Mouse (Mus musculus) hindbrain, embryonic 12.5 days (tissue): ENCODE measurements at regions not wholly inside any gene's neighbourhood (a gene's known extent, or its start where the extent isn't known, plus 50 kb on each side); places are given as distances from the start of the nearest gene placed in this dataset.

Experiments
- ATAC-seq: fragments of 200-750 bp; cut with Nextera tagmentation; 2 replicates; pipeline ENCODE4 v1.8.0; 2017; ENCODE audit warnings: moderate TSS enrichment; ENCODE audit not compliant: low FRiP score
- H3K27ac ChIP-seq: fragments of 300-500 bp; sonication (generic); 2 replicates; pipeline ENCODE4 v1.5.1; 2016; ENCODE audit warnings: mild to moderate bottlenecking
- H3K27me3 ChIP-seq: fragments of 300-500 bp; sonication (generic); 2 replicates; pipeline ENCODE4 v1.6.1; 2016; ENCODE audit warnings: mild to moderate bottlenecking
- H3K36me3 ChIP-seq: fragments of 300-500 bp; sonication (generic); 2 replicates; pipeline ENCODE4 v1.6.1; 2016; ENCODE audit warnings: mild to moderate bottlenecking
- H3K4me1 ChIP-seq: fragments of 300-500 bp; sonication (generic); 2 replicates; pipeline ENCODE4 v1.6.1; 2016
- H3K4me2 ChIP-seq: fragments of 300-500 bp; sonication (generic); replicated peaks from 2 replicates; pipeline ENCODE4 v1.6.1; 2016; ENCODE audit warnings: mild to moderate bottlenecking
- H3K4me3 ChIP-seq: fragments of 300-500 bp; sonication (generic); 2 replicates; pipeline ENCODE4 v1.5.1; 2016; ENCODE audit warnings: mild to moderate bottlenecking
- H3K9ac ChIP-seq: fragments of 300-500 bp; sonication (generic); 2 replicates; pipeline ENCODE4 v1.6.1; 2016; ENCODE audit warnings: mild to moderate bottlenecking, moderate library complexity
- H3K9me3 ChIP-seq: fragments of 300-500 bp; sonication (generic); replicated peaks from 2 replicates; pipeline ENCODE4 v1.6.1; 2016; ENCODE audit warnings: mild to moderate bottlenecking
- WGBS: fragments of 180-500 bp; shearing (Covaris S2); methylation state at CpG from one replicate; pipeline ENCODE4 v1.1.7; 2016; 5-methylcytosine and 5-hydroxymethylcytosine counted together

- H3K27me3 ChIP-seq = no peaks in the 10 kb centered on the region
- peaks cover 8% of the 10 kb centered on the region; the same call in 1 of the 2 replicates for H3K4me1 ChIP-seq
- WGBS = 79% methylated on average over 21 of the region's 21 CpGs
- no peaks in the 10 kb centered on the region for H3K36me3 ChIP-seq
- H3K9me3 ChIP-seq = no peaks in the 10 kb centered on the region
- H3K4me2 ChIP-seq = no peak overlapping the region
- no peak overlapping the region for H3K9ac ChIP-seq
- no peak overlapping the region for H3K4me3 ChIP-seq
- no peak for ATAC-seq
- H3K27ac ChIP-seq = no peak overlapping the region
Observed at GRCm38 (mm10) chr10:120635818-120636543, 159.7 kb upstream of the Hmga2 start.

DNA sequence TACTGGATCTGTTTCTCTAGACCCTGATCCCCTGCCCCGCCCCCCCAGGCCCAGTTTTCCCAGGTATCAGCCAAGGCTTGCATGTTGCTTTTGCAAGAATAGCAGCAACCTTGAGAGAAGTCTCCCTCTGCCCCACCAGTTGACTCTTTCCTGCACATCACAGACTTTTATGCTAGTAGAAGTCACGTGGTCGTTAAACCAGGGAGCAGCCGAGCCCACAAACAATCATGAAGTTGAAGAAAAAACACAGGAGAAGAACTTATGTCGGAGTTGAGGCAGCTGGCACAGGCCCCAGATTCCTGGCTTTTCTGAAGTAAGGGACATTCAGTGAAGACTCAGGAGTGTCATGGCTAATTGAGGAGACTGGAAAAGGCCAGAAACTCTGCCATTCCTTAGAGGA is 158.9 kb upstream of the Hmga2 start:
- peaks cover 8% of the 10 kb centered on the region; the same call in 1 of the 2 replicates for H3K4me1 ChIP-seq
- H3K4me3 ChIP-seq = no peak overlapping the region
- no peaks in the 10 kb centered on the region for H3K27me3 ChIP-seq
- no peak overlapping the region for H3K4me2 ChIP-seq
- no peaks in the 10 kb centered on the region for H3K36me3 ChIP-seq
- no peak overlapping the region for H3K9ac ChIP-seq
- H3K9me3 ChIP-seq = no peaks in the 10 kb centered on the region
- no peak for ATAC-seq
- WGBS = 81% methylated on average over 5 of the region's 5 CpGs
- no peak overlapping the region for H3K27ac ChIP-seq

- no peaks in the 10 kb centered on the region for H3K27me3 ChIP-seq
- no peak overlapping the region for H3K9ac ChIP-seq
- no peaks in the 10 kb centered on the region for H3K36me3 ChIP-seq
- no peak overlapping the region for H3K4me3 ChIP-seq
- ATAC-seq = no peak
- H3K9me3 ChIP-seq = no peaks in the 10 kb centered on the region
- H3K4me2 ChIP-seq = no peak overlapping the region
- H3K27ac ChIP-seq = no peak overlapping the region
- WGBS = 52% methylated on average over 2 of the region's 2 CpGs
- peaks cover 5% of the 10 kb centered on the region; the same call in 1 of the 2 replicates for H3K4me1 ChIP-seq
Observed at GRCm38 (mm10) chr10:120632071-120632470, 155.8 kb upstream of the Hmga2 start.

GRCm38 (mm10) chr10:120628066-120628465 is 151.8 kb upstream of the Hmga2 start:
- H3K27ac ChIP-seq = no peak overlapping the region
- H3K4me1 ChIP-seq = no peaks in the 10 kb centered on the region
- no peaks in the 10 kb centered on the region for H3K9me3 ChIP-seq
- no peaks in the 10 kb centered on the region for H3K36me3 ChIP-seq
- no peak overlapping the region for H3K4me3 ChIP-seq
- ATAC-seq = no peak
- 85% methylated on average over 5 of the region's 5 CpGs for WGBS
- H3K4me2 ChIP-seq = no peak overlapping the region
- H3K9ac ChIP-seq = no peak overlapping the region
- no peaks in the 10 kb centered on the region for H3K27me3 ChIP-seq

- no peak overlapping the region for H3K9ac ChIP-seq
- no peak for ATAC-seq
- WGBS = 83% methylated on average over 5 of the region's 5 CpGs
- H3K4me1 ChIP-seq = no peaks in the 10 kb centered on the region
- no peak overlapping the region for H3K4me3 ChIP-seq
- H3K9me3 ChIP-seq = no peaks in the 10 kb centered on the region
- no peaks in the 10 kb centered on the region for H3K27me3 ChIP-seq
- H3K4me2 ChIP-seq = no peak overlapping the region
- H3K36me3 ChIP-seq = no peaks in the 10 kb centered on the region
- no peak overlapping the region for H3K27ac ChIP-seq
Observed at GRCm38 (mm10) chr10:120625474-120625873, 149.2 kb upstream of the Hmga2 start.

DNA sequence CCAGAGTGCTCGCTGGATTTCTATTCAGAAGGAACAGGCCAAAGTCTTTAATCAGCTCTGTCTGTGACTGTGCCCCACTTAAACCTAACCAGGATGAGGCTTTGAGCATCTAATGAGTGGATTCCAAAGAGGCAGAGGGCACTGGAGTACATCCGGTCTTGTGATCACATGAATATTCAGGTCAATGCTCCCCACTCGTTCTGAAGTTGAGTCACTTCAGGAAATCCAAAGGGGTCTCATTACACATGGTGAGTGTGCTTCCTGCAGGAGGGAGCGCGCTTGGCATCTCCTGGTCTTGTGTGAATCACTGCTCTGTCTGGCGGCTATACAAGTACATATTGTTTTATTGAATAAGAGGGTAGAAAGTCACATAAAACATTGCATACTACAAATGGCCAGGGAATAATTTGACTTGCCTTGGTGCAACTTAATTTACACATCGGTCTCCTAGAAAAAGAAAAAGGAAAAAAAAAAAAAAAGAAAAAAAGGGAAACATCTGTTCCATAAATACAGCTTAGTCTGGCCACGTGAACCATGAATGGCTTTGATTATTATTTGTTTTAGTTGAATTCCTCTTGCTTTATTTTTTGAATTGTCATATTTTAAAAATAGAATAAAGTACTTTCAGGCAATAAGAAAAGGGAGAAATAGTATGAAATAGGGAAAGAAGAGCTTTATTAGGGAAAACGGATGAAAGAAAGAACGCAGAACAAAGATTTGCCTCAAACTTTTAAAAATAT is 148.1 kb upstream of the Hmga2 start:
- Histone ChIP-seq H3K27me3 (no peaks in the 10 kb centered on the region), H3K9ac (no peak overlapping the region), H3K27ac (no peak overlapping the region), H3K9me3 (no peaks in the 10 kb centered on the region), H3K4me2 (no peak overlapping the region), H3K4me3 (no peak overlapping the region), H3K4me1 (no peaks in the 10 kb centered on the region), H3K36me3 (no peaks in the 10 kb centered on the region)
- 57% methylated on average over 10 of the region's 10 CpGs for WGBS
- ATAC-seq = no peak

DNA sequence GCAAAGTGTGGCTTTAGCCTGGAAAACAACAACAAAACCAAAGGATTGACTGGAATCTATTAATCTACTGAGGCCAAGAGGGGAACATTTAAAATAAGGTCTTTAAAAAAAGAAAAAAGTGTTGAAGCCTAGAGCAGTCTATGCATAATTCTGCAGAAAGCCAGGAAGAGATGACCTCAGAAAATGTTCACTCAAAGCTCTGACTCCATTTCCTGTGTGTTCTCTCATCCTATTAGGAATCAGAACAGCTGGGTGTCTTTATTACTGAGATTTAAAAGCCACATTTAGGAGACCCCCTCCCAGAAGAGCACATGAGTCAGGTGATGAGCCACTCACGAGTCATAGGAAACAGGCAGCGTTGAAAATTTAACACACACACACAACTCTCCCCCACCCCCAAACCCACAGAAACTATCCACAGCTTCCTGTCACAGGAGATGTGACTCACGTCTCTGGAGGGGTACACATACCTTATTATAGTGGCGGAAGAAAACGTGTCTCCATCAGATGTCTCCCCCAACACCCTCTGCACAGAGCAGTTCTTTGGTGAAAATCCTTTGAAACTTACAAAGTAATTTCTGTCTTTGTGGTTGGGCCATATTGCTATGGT is 140.2 kb upstream of the Hmga2 start:
- H3K9me3 ChIP-seq = no peaks in the 10 kb centered on the region
- ATAC-seq = no peak
- 79% methylated on average over 5 of the region's 5 CpGs for WGBS
- H3K4me3 ChIP-seq = no peak overlapping the region
- H3K27me3 ChIP-seq = no peaks in the 10 kb centered on the region
- H3K4me1 ChIP-seq = no peaks in the 10 kb centered on the region
- no peak overlapping the region for H3K9ac ChIP-seq
- H3K4me2 ChIP-seq = no peak overlapping the region
- H3K27ac ChIP-seq = no peak overlapping the region
- no peaks in the 10 kb centered on the region for H3K36me3 ChIP-seq

GRCm38 (mm10) chr10:120612351-120612750 is 136.1 kb upstream of the Hmga2 start:
- Histone ChIP-seq H3K4me3 (no peak overlapping the region), H3K4me2 (no peak overlapping the region), H3K9me3 (no peaks in the 10 kb centered on the region), H3K27me3 (no peaks in the 10 kb centered on the region), H3K27ac (no peak overlapping the region), H3K9ac (no peak overlapping the region), H3K4me1 (no peaks in the 10 kb centered on the region), H3K36me3 (no peaks in the 10 kb centered on the region)
- 81% methylated on average over 8 of the region's 8 CpGs for WGBS
- ATAC-seq = no peak

DNA sequence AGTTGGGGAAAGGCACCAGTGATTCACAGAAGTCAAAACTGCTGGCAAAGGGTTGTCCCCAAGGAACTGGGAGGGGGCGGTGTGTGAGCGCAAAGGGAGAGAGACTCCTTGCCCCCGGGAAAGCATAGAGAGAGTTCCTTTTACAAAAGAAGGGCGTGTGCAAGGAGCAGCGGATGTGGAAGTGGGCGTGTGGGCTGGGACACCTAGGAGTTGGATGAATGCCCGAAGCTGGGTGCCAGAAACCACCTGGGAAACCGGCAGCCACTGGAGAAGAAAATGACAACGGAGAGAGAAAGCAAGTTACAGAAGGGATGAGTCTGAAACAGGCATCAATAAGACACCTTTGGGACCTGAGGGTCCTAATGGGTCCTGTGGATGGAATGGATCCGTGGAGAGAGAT is 133.8 kb upstream of the Hmga2 start:
- no peaks in the 10 kb centered on the region for H3K4me1 ChIP-seq
- H3K36me3 ChIP-seq = no peaks in the 10 kb centered on the region
- WGBS = 74% methylated on average over 10 of the region's 10 CpGs
- no peak for ATAC-seq
- H3K4me3 ChIP-seq = no peak overlapping the region
- no peaks in the 10 kb centered on the region for H3K9me3 ChIP-seq
- H3K27me3 ChIP-seq = no peaks in the 10 kb centered on the region
- H3K27ac ChIP-seq = no peak overlapping the region
- no peak overlapping the region for H3K9ac ChIP-seq
- H3K4me2 ChIP-seq = no peak overlapping the region

DNA sequence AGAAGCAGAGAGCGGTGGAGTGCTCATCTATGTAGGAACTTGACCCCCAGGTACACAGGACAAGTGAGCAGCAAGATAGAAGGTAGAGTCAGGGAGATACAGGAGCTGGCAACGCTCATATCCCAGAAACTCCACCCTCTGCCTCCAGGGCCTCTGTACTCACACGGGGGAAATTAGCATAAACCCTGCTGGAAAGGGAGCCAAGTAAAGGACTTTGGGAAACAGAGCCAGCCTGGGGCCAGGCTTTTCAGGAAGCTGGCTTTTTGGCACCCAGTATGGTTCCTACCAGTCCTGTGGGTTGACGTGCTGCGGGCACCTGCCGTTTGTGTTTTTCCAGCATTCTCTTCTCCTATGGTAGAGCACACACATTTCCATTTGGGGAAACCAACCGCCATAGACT is 128.2 kb upstream of the Hmga2 start:
- ATAC-seq = no peak
- H3K27me3 ChIP-seq = no peaks in the 10 kb centered on the region
- no peak overlapping the region for H3K27ac ChIP-seq
- no peak overlapping the region for H3K4me2 ChIP-seq
- H3K36me3 ChIP-seq = no peaks in the 10 kb centered on the region
- no peaks in the 10 kb centered on the region for H3K9me3 ChIP-seq
- 43% methylated on average over 7 of the region's 7 CpGs for WGBS
- peaks cover 3% of the 10 kb centered on the region; the same call in 1 of the 2 replicates for H3K4me1 ChIP-seq
- no peak overlapping the region for H3K4me3 ChIP-seq
- H3K9ac ChIP-seq = no peak overlapping the region

GRCm38 (mm10) chr10:120603167-120603566 is 126.9 kb upstream of the Hmga2 start:
- Histone ChIP-seq H3K9me3 (no peaks in the 10 kb centered on the region), H3K36me3 (no peaks in the 10 kb centered on the region), H3K4me3 (no peak overlapping the region), H3K9ac (no peak overlapping the region), H3K4me2 (no peak overlapping the region), H3K27me3 (no peaks in the 10 kb centered on the region), H3K27ac (no peak overlapping the region), H3K4me1 (peaks cover 5% of the 10 kb centered on the region; the same call in 1 of the 2 replicates)
- ATAC-seq = no peak
- WGBS = 92% methylated on average over 4 of the region's 4 CpGs

DNA sequence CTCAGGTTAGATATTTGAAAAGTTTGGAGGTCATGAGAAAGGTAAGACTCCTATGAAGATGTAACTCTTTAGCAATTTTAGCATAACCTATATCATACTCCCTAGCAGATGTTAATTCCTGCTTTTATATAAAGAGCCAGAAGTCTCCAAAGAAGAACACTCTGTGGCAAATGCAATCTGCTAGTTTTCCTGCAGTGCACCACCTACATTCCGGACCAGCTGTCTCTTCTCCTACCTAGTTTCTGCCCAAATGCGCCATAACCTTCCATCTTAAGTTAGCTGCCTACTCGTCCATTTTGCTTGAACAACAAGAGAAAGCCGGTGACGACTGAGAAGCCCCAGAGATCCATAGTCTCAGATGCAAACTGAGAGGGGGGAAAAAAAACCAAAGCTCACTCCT is 124.5 kb upstream of the Hmga2 start:
- WGBS = 86% methylated on average over 5 of the region's 5 CpGs
- no peak overlapping the region for H3K4me3 ChIP-seq
- H3K9me3 ChIP-seq = no peaks in the 10 kb centered on the region
- no peak overlapping the region for H3K4me2 ChIP-seq
- no peak overlapping the region for H3K9ac ChIP-seq
- no peaks in the 10 kb centered on the region for H3K27me3 ChIP-seq
- peaks cover 5% of the 10 kb centered on the region; the same call in 1 of the 2 replicates for H3K4me1 ChIP-seq
- no peak for ATAC-seq
- no peaks in the 10 kb centered on the region for H3K36me3 ChIP-seq
- no peak overlapping the region for H3K27ac ChIP-seq
